Mouse (Mus musculus) right cerebral cortex, postnatal 36 days (tissue): ENCODE measurements around the gene Pbp2.

Experiments
- DNase-seq, 2 experiments: peaks; one replicate each; pipeline ENCODE4 v3.0.0; 2022; ENCODE audit warnings: low spot score in 2 of 2, mixed read lengths in 1 of 2

The Pbp2 gene

DNA sequence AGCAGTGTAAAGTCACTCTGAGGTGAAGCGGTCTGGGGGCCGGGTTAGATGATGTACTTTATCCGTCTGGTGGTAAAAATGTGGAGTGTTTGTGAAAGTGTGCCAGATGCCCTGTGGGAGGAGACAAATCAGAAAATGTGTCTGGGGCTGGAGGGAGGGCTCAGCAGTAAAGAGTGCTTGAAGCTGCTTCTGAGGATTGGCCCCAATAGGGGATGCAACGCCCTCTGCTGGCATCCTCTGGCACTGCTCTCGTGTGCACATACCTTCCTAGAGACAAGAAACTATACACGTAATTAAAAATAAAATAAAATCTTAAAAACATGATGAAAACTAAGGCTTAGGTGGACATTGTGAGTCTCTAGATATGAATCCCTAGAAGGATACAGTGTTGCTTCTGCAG is 49.8 kb downstream of the Pbp2 start:
- DNase-seq = no peak
